Mouse (Mus musculus): ENCODE data around the gene Btbd1.

Gene Btbd1

DNA sequence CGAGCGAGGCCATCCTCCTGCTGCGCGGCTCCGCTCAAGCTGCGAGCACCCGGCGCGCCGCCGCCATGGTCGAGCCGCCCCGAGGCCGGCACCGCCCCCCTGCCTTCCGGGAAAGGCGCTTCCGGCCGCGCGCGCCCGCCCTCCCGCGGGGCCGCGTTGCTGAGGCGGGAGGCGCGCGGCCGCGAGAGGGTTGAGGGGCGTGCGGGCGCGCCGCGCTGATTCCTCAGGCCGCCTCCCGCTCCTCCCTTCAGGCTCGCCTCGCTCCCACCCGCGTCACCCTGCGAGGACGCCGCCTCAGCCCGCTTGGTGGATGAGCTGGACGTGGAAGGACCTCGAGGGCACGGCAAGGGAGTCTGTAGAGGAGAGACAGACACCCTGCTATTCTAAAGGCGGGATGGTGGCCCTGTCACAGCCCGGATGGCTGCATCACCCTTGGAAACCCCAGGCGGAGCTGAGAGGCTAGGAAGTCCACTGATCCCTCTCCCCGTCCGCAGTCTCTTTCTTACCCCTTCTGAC lies at the start of gene Btbd1:
TSS of gene Btbd1 (minus strand) at position 53 of the 516 bp plus-strand sequence.
- DNase-seq (ENCODE audit: extremely low spot score, low spot score) = peak; percentile 85

DNA sequence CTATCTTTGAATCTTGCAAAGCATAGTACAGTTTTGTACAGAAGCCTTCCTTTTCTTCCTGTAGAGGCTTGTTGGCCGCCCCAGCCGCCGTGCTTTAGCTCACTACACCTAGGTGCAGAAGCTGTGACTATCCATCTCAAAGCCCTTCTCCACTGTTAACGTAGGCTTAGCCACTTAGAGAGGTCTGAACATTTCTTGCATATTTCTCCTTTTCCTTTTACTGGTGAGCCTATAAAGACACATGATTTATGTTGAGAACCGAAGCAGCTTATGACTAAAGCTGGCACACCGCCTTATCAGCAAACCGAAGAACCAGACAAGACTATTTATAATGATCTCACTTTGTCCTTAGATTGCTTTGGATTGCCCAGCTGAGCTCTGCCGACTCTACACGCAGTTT lies 46.1 kb upstream of the Btbd1 start:
- no peak for DNase-seq (ENCODE audit: extremely low spot score, low spot score)

DNA sequence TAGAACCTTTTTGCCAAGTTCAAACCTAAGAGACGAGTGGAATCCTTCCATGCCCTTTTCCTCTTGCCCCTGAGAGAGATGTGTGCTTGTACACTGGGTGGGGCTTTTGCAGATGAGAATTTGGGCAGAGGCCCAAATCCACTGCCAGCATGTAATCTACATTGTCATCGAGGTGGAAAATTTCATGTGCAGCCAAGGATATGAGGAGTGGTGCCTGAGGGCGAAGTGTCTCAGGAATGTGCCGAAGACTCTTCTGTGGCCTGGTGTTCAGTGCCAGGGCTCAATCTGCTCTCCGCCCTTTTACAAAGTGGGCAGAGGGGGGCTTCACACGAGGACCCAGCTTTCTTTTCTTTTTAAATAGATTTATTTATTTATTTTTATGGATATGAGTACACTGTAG lies 45.4 kb upstream of the Btbd1 start:
- no peak for DNase-seq (ENCODE audit: extremely low spot score, low spot score)

DNA sequence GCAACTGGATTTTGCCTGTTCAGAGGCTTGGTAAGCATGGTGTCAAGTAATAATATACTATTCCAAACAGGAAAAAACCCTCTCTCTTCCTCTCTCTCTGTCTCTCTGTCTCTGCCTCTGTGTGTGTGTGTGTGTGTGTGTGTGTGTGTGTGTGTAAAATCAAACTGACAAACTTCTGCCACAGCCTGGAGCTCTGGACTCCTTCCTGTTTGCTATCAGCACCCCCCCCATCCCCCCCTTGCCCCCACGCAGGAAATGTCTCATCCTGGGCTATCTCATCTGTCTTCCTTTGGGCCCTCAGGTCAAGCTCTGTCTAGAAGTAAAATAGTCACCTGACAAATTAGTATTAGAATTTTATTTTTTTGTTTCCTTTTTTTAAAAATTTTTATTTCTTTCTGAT lies 44.6 kb upstream of the Btbd1 start:
- DNase-seq (ENCODE audit: extremely low spot score, low spot score) = no peak

DNA sequence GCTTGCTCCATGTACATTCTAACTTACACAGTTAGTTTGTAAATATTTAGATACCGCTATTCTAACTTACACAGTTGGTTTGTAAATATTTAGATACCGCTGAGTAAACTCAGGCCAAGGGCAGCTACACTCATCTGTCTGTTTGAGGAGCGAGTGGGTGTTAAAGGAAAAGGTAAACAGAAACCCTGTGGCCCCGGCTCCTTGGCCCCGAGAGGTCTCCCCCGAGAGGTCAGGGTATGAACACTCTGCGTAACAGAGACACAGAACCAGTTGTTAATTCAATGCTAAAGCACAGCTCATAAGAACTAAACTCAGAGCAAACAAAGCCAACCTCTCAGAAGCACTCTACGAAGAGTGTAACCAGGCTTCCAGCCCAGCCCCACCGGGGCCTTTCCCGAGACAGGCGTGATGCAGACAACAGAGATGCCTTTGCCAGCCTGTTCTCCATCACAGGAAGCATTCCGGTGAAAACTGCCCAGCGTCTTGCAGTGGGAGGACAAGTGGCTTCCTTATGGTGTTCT lies 43.3 kb upstream of the Btbd1 start:
- no peak for DNase-seq (ENCODE audit: extremely low spot score, low spot score)

DNA sequence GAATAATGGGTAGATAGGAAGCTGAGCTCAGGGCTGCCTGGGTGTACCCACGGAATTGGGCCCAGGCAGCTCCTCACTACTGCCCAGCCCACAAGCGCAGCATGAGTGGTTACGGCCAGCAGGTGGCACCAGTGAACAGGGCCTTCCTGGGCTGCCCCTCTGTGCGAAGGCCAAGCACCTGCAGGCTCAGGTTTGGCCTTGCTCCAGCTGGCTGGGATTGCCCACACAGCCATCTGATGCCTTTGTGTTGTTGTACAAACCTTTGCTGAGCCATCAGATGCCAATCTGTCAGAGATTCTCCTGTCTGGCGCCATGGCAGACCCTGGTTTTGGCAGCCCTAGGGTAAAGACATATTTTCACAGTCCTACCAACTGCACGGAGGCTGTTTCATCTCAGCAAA lies 38.9 kb upstream of the Btbd1 start:
- peak; percentile 75 for DNase-seq (ENCODE audit: extremely low spot score, low spot score)

DNA sequence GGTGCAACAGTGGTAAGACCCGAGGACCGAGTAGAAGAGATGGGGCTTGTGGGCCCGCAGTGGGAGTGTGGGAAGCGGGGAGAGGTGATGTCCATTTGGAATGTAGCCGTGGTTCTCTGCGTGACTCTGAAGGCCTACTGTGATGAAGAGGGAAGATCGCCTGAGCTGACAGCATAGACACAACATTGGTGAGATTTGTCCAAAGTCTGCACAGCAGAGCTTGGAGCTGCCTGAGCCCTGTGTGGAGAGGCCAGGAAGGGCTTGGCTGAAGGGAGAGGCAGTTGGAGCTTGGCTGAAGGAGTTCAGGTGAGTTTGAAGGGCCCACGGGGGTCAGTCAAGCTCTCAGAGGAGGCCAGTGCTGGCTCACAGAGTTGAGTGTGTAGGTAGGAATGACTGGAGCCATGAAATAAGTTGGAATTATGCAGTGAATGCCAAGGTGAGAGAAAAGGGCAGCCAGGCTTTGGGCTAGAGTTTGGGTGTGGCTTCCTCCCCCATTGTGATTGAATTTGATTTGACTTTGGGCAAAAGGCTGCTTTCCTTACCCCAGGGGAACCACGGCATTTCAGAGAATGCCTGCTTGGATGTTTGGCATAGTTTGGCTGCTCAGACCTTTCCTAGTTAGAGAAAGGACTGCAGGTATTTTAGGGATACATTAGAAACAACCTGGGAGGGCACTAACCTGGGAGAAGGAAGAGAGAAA lies 38.1 kb upstream of the Btbd1 start:
- no peak for DNase-seq (ENCODE audit: extremely low spot score, low spot score)

DNA sequence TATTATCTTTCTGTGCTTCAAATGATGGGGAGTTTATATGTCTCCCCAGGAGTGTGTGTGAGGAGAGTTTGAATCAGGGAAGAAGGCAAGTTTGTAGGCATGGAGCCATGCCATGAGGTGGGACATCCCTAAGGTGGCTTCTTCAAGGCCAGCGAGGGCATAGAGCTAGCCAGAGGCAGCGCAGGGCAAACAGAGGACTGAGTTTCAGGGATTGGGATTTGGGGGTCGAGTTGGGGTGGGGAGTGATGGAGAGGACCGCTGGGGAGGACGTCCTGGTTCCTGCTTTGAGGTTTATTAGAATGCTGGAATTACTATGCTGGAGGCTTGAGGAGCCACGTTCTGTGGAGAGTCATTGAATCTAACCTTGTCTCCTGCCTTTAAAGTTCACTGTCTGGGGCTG lies 36.7 kb upstream of the Btbd1 start:
- DNase-seq (ENCODE audit: extremely low spot score, low spot score) = no peak

DNA sequence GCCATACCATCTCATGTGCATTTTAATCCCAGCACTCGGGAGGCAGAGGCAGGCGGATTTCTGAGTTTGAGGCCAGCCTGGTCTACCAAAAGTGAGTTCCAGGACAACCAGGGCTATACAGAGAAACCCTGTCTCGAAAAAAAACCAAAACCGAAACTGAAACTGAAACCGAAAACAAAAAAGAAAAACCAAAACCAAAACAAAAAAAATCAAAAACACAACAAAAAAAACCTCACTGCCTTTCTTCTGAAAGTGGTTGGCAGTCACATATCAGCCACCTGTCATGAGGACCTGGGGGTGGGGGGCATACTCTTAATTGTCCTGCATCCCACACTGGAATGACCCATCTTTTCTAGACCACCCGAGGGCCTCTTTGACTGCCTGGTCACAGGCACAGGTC lies 35.3 kb upstream of the Btbd1 start:
- no peak for DNase-seq (ENCODE audit: extremely low spot score, low spot score)

DNA sequence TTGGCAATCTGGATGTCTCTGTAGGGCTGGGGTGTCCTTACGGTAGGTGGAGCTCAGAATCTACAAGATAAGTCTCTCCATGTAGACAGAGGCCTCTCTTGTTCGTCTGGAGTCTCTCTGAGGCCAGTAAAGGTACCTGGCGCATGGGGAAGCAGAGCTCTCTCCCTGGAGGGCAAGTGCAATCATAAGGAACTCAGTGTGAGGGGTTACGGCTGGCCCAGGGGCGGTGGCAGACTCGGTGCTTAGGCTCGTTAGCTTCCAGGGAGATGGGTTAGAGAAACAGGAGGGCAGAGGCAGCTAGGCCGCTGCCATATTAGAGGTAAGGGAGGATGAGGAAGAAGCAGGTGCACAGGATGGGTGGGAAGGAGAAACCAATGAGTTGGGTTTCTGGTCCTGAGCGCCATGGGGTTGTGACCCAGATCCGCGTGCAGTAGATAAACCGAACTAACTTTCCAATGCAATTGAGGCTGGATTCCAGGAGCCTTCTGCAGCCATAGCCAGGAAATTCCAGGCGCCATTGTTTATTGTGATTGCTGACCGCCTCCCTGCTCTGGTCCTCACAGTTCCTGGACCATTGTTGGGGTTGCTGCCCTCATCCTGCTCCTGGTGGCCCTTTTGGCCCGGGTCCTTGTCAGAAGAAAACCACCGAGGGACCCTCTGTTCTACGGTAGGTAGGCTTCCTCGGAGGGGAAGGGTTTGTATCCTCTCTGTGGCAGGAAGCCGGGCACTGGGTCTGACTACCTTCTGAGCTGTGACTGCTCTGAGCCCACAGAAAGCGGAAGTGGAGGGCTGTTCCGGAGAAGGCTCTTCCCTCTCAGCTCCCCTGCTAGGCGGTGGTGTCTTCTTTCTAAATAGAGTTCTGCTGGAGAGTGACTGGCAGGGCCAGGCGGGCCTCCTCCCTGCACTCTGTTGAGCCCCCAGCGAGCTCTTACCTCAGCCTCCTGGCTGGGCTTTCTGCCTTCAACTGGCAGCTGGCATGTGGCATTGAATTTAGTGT lies 33.7 kb upstream of the Btbd1 start:
- no peak for DNase-seq (ENCODE audit: extremely low spot score, low spot score)

DNA sequence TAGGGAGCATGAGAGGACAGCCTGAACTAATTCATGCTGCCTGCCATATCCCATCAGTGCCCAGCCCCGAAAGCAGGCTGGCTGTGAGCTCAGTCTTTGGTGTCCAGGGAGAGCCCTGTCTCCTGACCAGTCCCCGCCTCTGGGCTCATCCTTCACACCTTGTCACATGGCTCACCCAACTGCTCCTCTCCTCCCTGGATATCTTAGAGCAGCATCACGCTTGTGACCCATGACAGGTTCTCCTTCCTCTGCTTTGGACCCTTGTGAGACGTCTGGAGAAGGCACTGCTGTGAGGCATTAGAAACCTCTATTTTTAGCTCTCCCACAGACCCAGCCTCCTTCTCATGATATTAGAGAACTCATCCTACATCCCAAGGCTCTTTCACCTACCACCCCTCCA lies 32.7 kb upstream of the Btbd1 start:
- DNase-seq (ENCODE audit: extremely low spot score, low spot score) = no peak

DNA sequence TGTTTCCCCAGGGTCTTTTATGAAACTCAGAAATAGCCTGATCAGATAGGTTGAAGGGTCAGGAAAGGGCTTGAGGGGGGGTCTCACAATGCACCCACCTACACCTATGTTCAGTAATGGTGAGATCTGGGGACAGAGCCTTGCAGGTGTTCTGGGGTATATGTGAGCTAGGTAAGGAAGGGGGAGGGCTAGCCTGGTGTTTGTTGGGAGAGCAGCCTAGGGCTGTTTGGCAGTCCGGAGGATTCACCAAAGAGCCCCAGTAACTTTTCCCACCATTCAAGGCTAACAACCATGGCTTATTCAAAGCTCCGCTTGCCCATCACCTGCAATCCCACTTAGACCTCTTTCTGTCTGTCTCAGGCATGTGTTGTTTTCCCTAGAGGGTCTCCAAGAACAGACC lies 32.2 kb upstream of the Btbd1 start:
- no peak for DNase-seq (ENCODE audit: extremely low spot score, low spot score)

DNA sequence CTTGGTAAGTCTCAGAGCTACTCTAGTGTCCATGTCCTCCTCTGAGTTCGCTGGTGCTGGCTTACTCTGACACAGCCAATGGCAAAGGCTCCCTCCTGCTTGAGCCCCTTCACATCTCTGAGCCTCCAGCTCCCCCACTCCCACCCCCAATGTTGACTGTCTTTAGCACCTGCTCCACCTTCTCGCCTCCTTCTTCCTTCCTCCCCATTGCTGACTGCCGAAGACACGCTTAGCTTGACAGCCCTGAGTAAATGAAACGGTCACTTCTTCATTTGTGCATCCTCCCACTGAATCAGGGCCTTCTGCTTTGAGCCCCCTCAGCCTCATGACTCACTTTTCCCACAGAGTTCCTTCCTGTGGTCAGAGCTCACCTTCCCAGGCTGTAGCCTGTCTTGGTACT lies 31.8 kb upstream of the Btbd1 start:
- no peak for DNase-seq (ENCODE audit: extremely low spot score, low spot score)

DNA sequence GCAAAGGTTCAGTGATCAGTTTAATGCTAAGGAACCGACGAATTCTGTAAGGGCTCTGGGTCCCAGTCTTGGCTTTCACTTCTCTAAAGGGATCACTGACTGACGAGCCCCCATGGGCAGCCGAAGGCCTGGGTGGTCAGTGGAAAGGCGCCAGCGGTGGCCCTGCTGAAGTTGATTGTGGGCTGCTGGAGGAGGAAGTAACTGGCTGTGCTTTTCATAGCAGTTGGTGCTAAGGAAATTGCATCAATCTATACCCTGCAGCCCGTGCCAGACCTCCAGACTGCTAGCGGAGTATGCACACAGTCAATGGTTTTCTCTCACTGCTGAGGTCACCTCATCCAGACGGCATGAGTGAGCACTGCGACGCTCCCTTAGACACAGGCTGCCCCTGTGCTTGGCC lies 30.8 kb upstream of the Btbd1 start:
- DNase-seq (ENCODE audit: extremely low spot score, low spot score) = no peak

DNA sequence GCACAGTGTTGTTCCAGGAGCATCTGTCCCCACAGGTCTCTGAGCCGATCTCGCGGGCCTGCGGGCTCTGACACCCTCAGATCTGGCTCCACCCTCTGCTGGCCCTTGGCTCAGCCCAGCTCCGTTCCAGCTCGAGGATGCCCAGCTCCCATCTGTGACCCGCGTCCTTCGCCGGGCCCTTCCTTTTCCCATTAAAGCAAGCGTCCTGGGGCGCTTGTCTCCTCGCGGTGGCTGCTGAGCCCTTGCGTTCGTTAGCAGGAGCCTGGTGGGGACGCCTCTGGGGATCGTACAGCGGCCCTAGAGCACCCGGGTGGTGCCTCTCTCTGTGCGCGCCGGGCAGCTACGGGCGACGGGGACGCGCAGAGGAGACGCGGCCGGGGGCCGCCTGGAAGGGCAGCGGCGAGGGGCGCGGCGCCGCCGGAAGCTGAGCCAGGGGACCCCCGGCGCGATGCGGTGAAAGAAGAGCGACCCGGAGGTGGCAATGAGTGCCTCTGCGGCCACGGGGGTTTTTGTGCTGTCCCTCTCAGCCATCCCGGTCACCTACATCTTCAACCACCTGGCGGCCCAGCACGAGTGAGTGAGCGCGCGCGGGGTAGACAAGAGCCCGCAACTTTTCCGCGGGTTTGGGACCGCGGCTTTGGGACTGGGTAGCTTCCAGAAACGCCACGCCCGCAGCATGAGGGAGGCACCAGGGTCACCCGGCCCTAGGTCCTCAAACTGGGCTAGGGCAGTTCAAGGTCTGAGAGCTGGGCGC lies 29.9 kb upstream of the Btbd1 start, which contains the start of gene Tm6sf1:
TSS of gene Tm6sf1 (plus strand) at position 34 of the 754 bp plus-strand sequence.
- DNase-seq (ENCODE audit: extremely low spot score, low spot score) = peak; percentile 75

DNA sequence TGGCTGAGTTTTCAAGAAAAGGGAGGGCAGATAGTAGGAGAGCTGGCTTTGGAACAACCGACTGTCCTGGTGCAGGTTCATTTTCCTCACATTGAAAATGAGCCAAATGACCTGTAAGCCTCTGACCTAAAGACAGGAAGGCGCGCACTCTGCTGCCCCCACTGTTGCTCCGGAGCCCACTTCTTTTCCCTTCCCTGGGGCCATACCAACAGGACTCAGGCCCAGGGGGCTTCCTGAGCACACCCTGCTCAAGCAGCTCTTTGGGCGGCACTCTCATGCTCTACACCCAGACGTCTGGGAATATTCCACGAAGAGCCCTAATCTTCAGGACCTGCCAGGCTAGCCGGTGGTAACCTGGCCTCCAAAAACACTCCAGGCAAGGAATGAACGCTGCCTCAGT lies 29.0 kb upstream of the Btbd1 start:
- DNase-seq (ENCODE audit: extremely low spot score, low spot score) = no peak

DNA sequence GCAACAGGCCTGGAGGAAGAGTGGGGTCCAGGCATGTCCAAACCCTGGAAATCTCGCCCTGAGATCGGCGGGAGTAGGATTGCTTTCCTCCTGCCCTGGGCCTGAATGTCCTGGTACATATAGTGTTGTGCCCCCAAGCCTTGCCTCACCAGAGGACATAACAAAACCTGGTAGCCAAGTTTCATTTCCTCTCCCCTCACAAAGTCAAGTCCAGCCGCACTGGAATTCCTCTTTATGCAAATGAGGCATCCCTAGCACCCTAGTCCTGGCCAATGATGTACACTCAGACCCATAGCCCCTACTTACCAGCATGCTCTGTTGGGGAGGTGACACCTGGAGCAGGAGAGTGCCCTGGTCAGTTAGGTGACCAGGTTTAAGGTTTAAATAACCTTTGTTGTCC lies 27.0 kb upstream of the Btbd1 start:
- no peak for DNase-seq (ENCODE audit: extremely low spot score, low spot score)

DNA sequence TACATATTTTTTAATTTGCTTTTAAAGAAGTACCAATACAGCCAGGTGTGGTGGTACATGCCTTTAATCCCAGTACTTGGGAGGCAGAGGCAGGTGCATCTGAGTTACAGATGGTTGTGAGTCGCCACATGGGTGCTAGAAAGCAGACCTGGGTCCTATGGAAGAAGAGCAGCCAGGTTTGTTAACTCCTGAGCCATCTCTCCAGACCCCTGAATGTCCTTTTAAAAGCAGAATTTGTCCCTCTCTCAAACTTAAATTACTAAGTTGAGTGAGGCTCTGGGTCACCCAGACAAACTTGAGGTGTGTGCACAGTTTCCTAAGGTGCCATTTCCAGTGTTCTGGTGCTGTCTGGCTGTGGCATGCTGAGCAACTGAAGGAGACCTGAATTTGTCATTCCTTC lies 26.5 kb upstream of the Btbd1 start, which contains the start of gene Gm10160:
TSS of gene Gm10160 (minus strand) at position 101 of the 400 bp plus-strand sequence.
- no peak for DNase-seq (ENCODE audit: extremely low spot score, low spot score)

DNA sequence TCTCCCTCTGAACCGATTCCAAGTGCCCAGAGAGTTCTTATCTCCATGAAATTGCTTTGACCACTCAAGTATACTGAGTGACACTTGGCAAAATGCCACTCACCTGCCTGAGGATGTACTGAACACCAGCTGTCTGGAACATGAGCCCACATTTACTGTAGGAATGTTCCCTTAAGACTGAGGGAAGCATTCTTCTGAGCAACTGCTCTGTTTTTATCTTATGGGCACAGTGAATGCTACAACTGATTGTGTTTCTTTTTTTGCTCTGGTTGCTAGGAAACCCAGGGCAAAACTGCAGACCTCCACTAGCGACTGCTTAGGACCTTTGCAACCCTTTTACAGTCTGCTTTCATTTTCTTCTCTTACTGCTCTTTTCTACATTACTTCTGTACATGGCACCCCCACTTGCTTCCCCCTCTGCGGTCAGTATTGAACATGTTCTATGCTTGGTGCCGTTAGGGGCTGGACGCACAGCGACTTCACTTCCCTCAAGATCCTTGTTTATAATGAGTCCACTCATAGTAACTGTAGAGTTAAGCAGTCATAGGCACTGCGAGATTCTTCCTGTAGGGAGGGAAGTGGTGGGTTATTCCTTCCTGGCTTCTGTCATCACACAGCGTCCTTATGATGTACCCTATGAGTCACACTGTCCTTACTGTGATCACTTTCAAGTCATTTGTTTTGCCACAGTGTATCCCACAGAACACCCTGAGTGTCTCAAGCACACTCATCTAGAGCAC lies 25.5 kb upstream of the Btbd1 start:
- DNase-seq (ENCODE audit: extremely low spot score, low spot score) = no peak

DNA sequence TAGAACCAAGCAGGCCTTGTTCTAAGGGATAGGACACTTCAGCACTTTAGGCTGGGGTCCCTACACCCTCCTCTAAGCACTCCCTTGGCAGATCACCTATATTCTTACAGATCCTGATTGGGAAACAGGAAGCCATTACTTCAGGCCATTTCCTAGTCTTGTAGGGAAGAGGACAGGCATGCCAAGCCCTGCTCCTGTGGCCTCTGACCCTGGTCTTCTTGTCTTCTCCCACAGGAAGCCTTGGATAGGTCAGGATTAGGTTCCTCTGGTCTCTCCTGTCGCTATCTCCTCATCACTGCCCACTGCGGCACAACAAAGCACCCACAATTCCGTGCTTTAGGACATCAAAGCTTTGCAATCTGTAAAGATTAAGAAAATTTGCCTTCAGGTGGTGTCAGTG lies 22.5 kb upstream of the Btbd1 start:
- DNase-seq (ENCODE audit: extremely low spot score, low spot score) = no peak

DNA sequence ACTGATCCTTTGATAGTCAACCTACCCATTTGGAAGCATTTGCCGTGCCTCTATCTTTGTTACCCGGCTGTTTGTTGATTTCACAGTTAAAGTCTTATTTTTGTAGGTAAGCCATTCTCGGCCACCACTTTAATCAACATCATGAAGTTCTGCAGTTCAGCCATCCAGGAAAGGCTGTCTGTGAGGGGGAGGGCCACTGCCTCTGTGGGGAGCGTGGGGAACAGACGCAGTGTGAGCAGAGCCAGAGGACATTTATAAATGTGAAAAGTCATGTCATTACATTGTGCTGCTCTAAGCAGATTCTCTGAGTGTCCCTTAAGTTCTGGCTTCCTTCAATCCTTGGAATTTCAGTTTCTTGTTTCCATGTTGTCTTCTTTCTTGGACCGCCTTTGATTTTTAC lies 20.9 kb upstream of the Btbd1 start:
- DNase-seq (ENCODE audit: extremely low spot score, low spot score) = no peak

Data from neural tube, embryonic 10.5 days (tissue).